Mouse (Mus musculus) liver, embryonic 11.5 days (tissue): Measurements from ENCODE around the gene Olfr122. TPM values are rescaled to one million over a fixed set of nuclear protein-coding genes. Genes with fewer than 3 reads are reported as not detected.

ENCODE experiments used
- ATAC-seq: fragments of 200-750 bp; cut with Nextera tagmentation; replicated peaks from 2 replicates; pipeline ENCODE4 v1.8.0; 2017; ENCODE audit warnings: moderate number of reproducible peaks, mild to moderate bottlenecking, moderate TSS enrichment, moderate library complexity; ENCODE audit not compliant: low FRiP score
- DNase-seq: peaks from one replicate; pipeline ENCODE4 v3.0.0-alpha.2; 2017; ENCODE audit warnings: low spot score
- H3K27ac ChIP-seq: fragments of 300-500 bp; sonication (generic); 2 replicates; pipeline ENCODE4 v1.5.1; 2014; ENCODE audit warnings: mild to moderate bottlenecking, low read depth, low read length, control low read depth
- H3K27me3 ChIP-seq: fragments of 300-500 bp; sonication (generic); replicated peaks from 2 replicates; pipeline ENCODE4 v1.6.1; 2014; ENCODE audit warnings: low read length, mixed read lengths; ENCODE audit not compliant: control insufficient read depth, insufficient read depth
- H3K36me3 ChIP-seq: fragments of 300-500 bp; sonication (generic); 2 replicates; pipeline ENCODE4 v1.6.1; 2014; ENCODE audit warnings: mild to moderate bottlenecking, low read length, moderate library complexity, mixed read lengths; ENCODE audit not compliant: control insufficient read depth, insufficient read depth
- H3K4me1 ChIP-seq: fragments of 300-500 bp; sonication (generic); replicated peaks from 2 replicates; pipeline ENCODE4 v1.6.1; 2014; ENCODE audit warnings: low read length, mixed read lengths; ENCODE audit not compliant: control insufficient read depth, insufficient read depth
- H3K4me2 ChIP-seq: fragments of 300-500 bp; sonication (generic); 2 replicates; pipeline ENCODE4 v1.6.1; 2014; ENCODE audit warnings: mild to moderate bottlenecking, control low read depth, moderate library complexity
- H3K4me3 ChIP-seq: fragments of 300-500 bp; sonication (generic); 2 replicates; pipeline ENCODE4 v1.5.1; 2014; ENCODE audit warnings: low read depth, low read length, control low read depth
- H3K9ac ChIP-seq: fragments of 300-500 bp; sonication (generic); 2 replicates; pipeline ENCODE4 v1.6.1; 2014; ENCODE audit warnings: low read depth, low read length, control low read depth
- H3K9me3 ChIP-seq: fragments of 300-500 bp; sonication (generic); 2 replicates; pipeline ENCODE4 v1.6.1; 2016; ENCODE audit warnings: low read length, inconsistent platforms, mixed read lengths; ENCODE audit not compliant: control insufficient read depth
- WGBS: fragments of 180-500 bp; shearing (Covaris S2); extraction: QIAGEN DNeasy Blood & Tissue Kit; methylation state at CpG from one replicate; pipeline ENCODE4 v1.1.7; 2014; 5-methylcytosine and 5-hydroxymethylcytosine counted together
- polyA plus RNA-seq: library from polyadenylated mRNA; unstranded; fragments of >200 nt; fragmentation: Nextera tagmentation; extraction: Ambion mirVana; gene quantifications from 2 replicates; pipeline ENCODE4 v1.2.1, GENCODE M21; 2014

Gene Olfr122
- polyA plus RNA-seq: not detected in 2 replicates

DNA sequence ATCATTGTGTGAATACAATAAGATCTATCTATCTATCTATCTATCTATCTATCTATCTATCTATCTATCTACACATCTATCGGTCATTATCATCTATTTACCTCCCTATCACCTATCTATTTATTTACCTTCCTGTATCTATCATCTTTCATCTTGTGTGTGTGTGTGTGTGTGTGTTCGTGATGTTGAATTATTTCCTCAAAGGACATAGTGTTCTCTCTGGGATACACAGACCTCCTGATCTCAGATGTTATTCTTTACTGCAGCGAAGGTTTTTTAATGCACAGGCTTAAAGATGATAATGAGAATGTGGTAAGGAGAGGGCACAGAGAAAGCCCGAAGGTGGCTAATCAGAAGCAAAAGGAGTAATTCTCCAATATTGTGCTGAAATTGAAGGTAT lies at the start of gene Olfr122:
Olfr122 (plus strand) TSS at position 301 of the 400 bp plus-strand sequence.
- no peaks in the 10 kb centered on the region for H3K9me3 ChIP-seq
- no peaks in the 10 kb centered on the region for H3K27me3 ChIP-seq
- no peak within 1 kb of the TSS for H3K4me3 ChIP-seq
- no peak within 1 kb of the TSS for H3K27ac ChIP-seq
- ATAC-seq (no peak), DNase-seq (no peak)
- no peaks in the 10 kb centered on the region for H3K4me1 ChIP-seq
- WGBS: 76% methylated on average over 4 of the region's 4 CpGs
- no peak within 1 kb of the TSS for H3K4me2 ChIP-seq
- H3K9ac ChIP-seq: no peak within 1 kb of the TSS
- no peaks in the 10 kb centered on the region for H3K36me3 ChIP-seq

DNA sequence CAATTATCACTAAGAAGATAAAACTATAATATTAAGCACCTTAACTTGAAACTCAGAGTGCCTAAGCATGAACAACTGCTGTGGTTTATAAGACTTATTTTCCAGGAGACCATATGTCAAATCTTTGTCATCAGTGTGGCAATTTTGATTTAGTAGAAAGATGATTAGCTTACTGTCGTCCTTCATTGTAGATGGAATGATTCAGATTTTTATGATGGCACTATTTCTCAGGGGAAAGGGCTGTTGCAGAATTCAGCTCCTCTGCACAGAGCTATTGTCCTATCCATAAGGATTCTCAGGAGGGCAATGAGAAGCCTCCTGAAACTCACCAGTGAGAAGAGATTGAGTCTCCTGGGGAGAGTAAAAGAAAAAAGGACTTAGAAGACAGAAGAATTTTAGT lies 46.9 kb upstream of the Olfr122 start, which contains the start of gene Olfr120:
Olfr120 (plus strand) TSS at position 301 of the 400 bp plus-strand sequence.
- Histone ChIP-seq H3K4me3 (no peak within 1 kb of the TSS), H3K4me2 (no peak within 1 kb of the TSS), H3K9ac (no peak within 1 kb of the TSS), H3K9me3 (no peaks in the 10 kb centered on the region), H3K4me1 (no peaks in the 10 kb centered on the region), H3K27ac (no peak within 1 kb of the TSS), H3K36me3 (no peaks in the 10 kb centered on the region), H3K27me3 (no peaks in the 10 kb centered on the region)
- no peak for ATAC-seq
- no peak for DNase-seq
- WGBS: 57% methylated on average over 1 of the region's 1 CpGs

DNA sequence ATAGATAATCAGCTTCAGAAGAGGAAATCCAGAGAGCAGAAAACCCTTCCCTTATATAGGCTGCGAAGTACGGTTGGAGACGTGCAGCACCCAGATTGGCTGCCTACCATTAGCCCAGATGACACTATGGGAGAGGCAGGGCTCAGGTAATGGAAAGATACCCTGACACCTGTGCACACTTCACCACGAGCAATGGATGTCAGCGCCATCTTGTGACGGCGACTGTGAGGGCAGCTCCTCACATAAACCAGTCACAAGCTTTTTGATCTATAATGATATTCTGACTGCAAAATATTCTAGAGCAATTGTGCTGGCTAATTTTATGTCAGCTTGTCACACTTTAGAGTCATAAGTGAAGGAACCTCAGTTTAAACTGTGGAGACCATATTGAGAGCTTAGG lies 30.3 kb upstream of the Olfr122 start:
- Histone ChIP-seq H3K36me3 (no peaks in the 10 kb centered on the region), H3K27ac (no peak overlapping the region), H3K4me3 (no peak overlapping the region), H3K9ac (no peak overlapping the region), H3K27me3 (no peaks in the 10 kb centered on the region), H3K4me1 (no peaks in the 10 kb centered on the region), H3K4me2 (no peak overlapping the region), H3K9me3 (no peaks in the 10 kb centered on the region)
- WGBS: 50% methylated on average over 7 of the region's 7 CpGs
- ATAC-seq (no peak), DNase-seq (no peak)

DNA sequence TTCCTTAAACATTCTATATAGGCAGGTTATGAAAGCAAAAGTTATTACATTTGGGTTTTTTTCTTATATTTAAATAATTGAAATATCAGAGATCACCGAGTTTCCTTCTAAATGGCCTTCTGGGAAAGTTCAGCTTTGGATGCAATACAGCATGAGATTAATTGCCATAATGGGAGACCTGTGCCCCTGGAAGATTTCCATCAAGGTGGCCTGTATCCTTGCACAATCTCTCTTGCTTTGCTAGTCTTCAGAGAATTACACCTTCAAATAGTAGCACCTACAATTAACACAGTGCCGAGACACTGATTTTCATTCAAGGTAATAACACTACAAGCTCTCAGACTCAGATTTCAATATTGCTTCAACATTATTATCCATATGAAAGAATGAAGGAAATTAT lies 24.8 kb downstream of the Olfr122 start, which contains the start of gene Olfr123:
Olfr123 (plus strand) TSS at position 301 of the 400 bp plus-strand sequence.
- no peak for DNase-seq
- H3K27me3 ChIP-seq: no peaks in the 10 kb centered on the region
- H3K4me3 ChIP-seq: no peak within 1 kb of the TSS
- ATAC-seq: no peak
- H3K9ac ChIP-seq: no peak within 1 kb of the TSS
- H3K27ac ChIP-seq: no peak within 1 kb of the TSS
- 83% methylated on average over 2 of the region's 2 CpGs for WGBS
- H3K4me1 ChIP-seq: no peaks in the 10 kb centered on the region
- H3K9me3 ChIP-seq: no peaks in the 10 kb centered on the region
- H3K4me2 ChIP-seq: no peak within 1 kb of the TSS
- no peaks in the 10 kb centered on the region for H3K36me3 ChIP-seq

DNA sequence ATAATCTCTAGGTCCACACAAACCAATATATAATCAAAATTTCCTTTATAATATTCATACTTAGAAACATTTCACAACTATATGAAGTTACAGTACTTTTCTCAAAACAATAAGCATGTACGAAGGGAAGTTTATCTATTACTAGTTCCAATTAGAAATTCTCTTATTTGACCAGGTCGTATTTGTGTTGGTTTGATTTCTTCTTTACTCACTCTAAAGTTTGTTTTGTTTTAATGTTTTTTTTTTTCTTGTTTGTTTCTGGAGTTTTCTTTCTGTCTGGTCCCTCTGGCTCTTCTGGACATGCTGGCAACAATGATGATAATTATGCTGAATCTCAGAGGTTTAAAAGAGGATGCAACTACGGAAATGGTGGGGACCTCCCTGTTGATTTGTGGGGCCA lies 31.2 kb downstream of the Olfr122 start, which contains the start of gene Olfr124:
Olfr124 (plus strand) TSS at position 301 of the 400 bp plus-strand sequence.
- Histone ChIP-seq H3K27ac (no peak within 1 kb of the TSS), H3K4me3 (no peak within 1 kb of the TSS), H3K4me1 (no peaks in the 10 kb centered on the region), H3K27me3 (no peaks in the 10 kb centered on the region), H3K9me3 (no peaks in the 10 kb centered on the region), H3K36me3 (no peaks in the 10 kb centered on the region), H3K9ac (no peak within 1 kb of the TSS), H3K4me2 (no peak within 1 kb of the TSS)
- DNase-seq (no peak), ATAC-seq (no peak)
- 79% methylated on average over 3 of the region's 3 CpGs for WGBS

Other genes with a start within 250 kb of the Olfr122 start
- not detected in 2 replicates for gene Olfr112, start 199.2 kb upstream of the Olfr122 start, polyA plus RNA-seq
- not detected in 2 replicates for gene Olfr113, start 190.9 kb upstream of the Olfr122 start, polyA plus RNA-seq
- gene Olfr114, start 175.9 kb upstream of the Olfr122 start, polyA plus RNA-seq: not detected in 2 replicates
- gene Olfr115, start 141.5 kb upstream of the Olfr122 start, polyA plus RNA-seq: not detected in 2 replicates
- not detected in 2 replicates for gene Olfr116, start 141.4 kb upstream of the Olfr122 start, polyA plus RNA-seq
- not detected in 2 replicates for gene Olfr117, start 104.8 kb upstream of the Olfr122 start, polyA plus RNA-seq
- not detected in 2 replicates for gene Olfr118, start 101.6 kb upstream of the Olfr122 start, polyA plus RNA-seq
- not detected in 2 replicates for gene Olfr119, start 72.0 kb upstream of the Olfr122 start, polyA plus RNA-seq
- not detected in 2 replicates for gene Olfr120, start 46.8 kb upstream of the Olfr122 start, polyA plus RNA-seq
- not detected in 2 replicates for gene Olfr121, start 19.8 kb upstream of the Olfr122 start, polyA plus RNA-seq
- not detected in 2 replicates for gene Olfr123, start 24.9 kb downstream of the Olfr122 start, polyA plus RNA-seq
- not detected in 2 replicates for gene Olfr124, start 31.3 kb downstream of the Olfr122 start, polyA plus RNA-seq
- gene Olfr125, start 64.3 kb downstream of the Olfr122 start, polyA plus RNA-seq: not detected in 2 replicates
- not detected in 2 replicates for gene Olfr126, start 78.9 kb downstream of the Olfr122 start, polyA plus RNA-seq
- gene Olfr127, start 131.8 kb downstream of the Olfr122 start, polyA plus RNA-seq: not detected in 2 replicates
- gene Olfr128, start 151.9 kb downstream of the Olfr122 start, polyA plus RNA-seq: not detected in 2 replicates
- gene Olfr761, start 184.5 kb downstream of the Olfr122 start, polyA plus RNA-seq: not detected in 2 replicates